Mouse (Mus musculus): Measurements from ENCODE around the gene Mab21l2.

DNA sequence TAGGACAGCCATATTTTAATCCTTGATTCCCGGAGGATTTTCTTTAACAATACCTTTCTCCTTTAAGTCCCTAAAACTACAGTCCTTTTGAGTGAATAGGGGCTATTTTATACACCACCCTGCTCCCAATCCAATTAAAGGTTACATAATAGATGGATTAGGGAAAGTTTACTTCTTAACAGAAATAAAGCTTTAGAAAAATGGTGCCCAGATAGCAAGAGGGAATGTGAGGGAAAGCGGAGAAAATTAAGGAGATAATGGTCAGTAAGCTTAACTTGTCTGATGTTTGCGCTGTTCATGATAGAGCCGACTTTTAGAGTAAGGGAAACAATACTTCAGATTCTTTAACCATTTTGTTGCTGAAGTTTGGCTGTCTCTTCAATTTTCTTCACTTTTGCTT is 23.1 kb upstream of the Mab21l2 start:
- TF ChIP-seq ZMIZ1 (IDR thresholded peaks at IDR 0.05; ENCODE audit: low read depth, low read length) (no peak), POLR2A (IDR thresholded peaks at IDR 0.05; ENCODE audit: low read depth, low read length) (no peak), CTCF (conservative IDR thresholded peaks at IDR 0.05 in 1 of 2, IDR thresholded peaks at IDR 0.05 in 1 of 2; ENCODE audit: low read depth in 2 of 2, low read length in 2 of 2) (no peak), NRF1 (IDR thresholded peaks at IDR 0.05; ENCODE audit: low read depth, low read length) (no peak), CHD2 (IDR thresholded peaks at IDR 0.05; ENCODE audit: low read length) (no peak), RAD21 (IDR thresholded peaks at IDR 0.05; ENCODE audit: low read depth, low read length) (no peak), ZC3H11A (IDR thresholded peaks at IDR 0.05; ENCODE audit: low read depth, low read length) (no peak)
